Mouse (Mus musculus) heart, embryonic 10.5 days (tissue): ENCODE measurements at regions not wholly inside any gene's neighbourhood (a gene's known extent, or its start where the extent isn't known, plus 50 kb on each side); places are given as distances from the start of the nearest gene placed in this dataset.

Experiments used
- DNase-seq: peaks from one replicate; pipeline ENCODE4 v3.0.0-alpha.2; 2017; ENCODE audit warnings: low spot score
- H3K27ac ChIP-seq: fragments of 300-500 bp; sonication (generic); 2 replicates; pipeline ENCODE4 v1.5.1; 2016; ENCODE audit warnings: mild to moderate bottlenecking
- H3K27me3 ChIP-seq: fragments of 300-500 bp; sonication (generic); 2 replicates; pipeline ENCODE4 v1.6.1; 2016; ENCODE audit warnings: mild to moderate bottlenecking; ENCODE audit not compliant: poor library complexity, insufficient read depth, severe bottlenecking
- H3K36me3 ChIP-seq: fragments of 300-500 bp; sonication (generic); 2 replicates; pipeline ENCODE4 v1.6.1; 2016; ENCODE audit warnings: mild to moderate bottlenecking, moderate library complexity
- H3K4me1 ChIP-seq: fragments of 300-500 bp; sonication (generic); 2 replicates; pipeline ENCODE4 v1.6.1; 2016; ENCODE audit warnings: mild to moderate bottlenecking
- H3K4me3 ChIP-seq: fragments of 300-500 bp; sonication (generic); 2 replicates; pipeline ENCODE4 v1.5.1; 2016; ENCODE audit warnings: mild to moderate bottlenecking, moderate library complexity
- H3K9me3 ChIP-seq: fragments of 300-500 bp; sonication (generic); 2 replicates; pipeline ENCODE4 v1.6.1; 2016; ENCODE audit warnings: mild to moderate bottlenecking, moderate library complexity
- WGBS: fragments of 180-500 bp; shearing (Covaris S2); methylation state at CpG from one replicate; pipeline ENCODE4 v1.1.7; 2016; 5-methylcytosine and 5-hydroxymethylcytosine counted together

DNA sequence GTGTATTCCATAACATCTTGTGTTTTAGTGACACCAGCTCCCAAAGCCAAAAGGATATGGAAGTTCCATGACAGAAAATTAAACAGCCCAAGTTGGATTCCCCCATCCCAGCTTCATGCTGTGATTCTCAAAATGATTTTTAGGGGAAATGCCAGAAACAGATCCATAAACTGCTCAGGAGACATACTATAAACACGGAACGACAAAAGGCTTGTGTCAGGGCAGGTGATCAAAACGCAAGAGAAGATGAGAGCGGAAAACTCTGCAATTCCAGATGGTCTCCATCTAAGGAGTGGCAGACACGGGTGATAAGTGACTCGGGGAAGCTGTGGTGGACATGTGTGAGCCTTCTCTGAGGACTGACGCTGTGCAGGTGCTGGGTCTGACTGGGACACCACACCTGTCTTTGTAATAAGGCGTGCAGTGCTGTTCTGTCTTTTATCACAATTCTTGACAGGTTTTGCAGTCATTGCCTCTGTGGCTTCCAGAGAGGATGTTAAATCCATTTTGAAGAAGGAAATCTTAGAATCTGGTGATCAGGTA lies 56.4 kb upstream of the Lyplal1 start:
- WGBS = 45% methylated on average over 8 of the region's 8 CpGs
- Histone ChIP-seq H3K4me3 (no peak overlapping the region), H3K27me3 (no peaks in the 10 kb centered on the region), H3K4me1 (no peaks in the 10 kb centered on the region), H3K36me3 (no peaks in the 10 kb centered on the region), H3K9me3 (0 out of 2 replicates have a peak, but pooled peaks cover 5% of the 10 kb centered on the region), H3K27ac (no peak overlapping the region)
- no peak for DNase-seq

DNA sequence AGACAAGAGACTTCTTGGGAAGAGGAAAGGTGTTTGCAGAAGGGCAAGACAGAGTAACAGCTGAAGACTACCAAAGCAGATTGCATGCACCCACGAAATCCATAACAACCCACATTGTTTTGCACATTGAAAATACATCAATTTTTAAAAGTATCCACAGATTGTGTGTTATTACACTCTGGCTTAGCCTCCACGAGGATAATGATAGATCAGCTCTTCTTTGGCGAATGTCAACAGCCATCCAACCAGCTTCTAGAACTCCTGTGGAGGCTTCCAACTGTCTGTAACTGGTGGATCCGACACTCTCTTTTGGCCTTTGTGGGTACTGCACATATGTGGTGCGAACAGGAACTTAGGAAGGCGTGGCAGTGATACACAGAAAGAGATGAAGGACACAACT lies 54.6 kb upstream of the Lyplal1 start:
- WGBS = 83% methylated on average over 6 of the region's 6 CpGs
- no peaks in the 10 kb centered on the region for H3K4me1 ChIP-seq
- no peaks in the 10 kb centered on the region for H3K36me3 ChIP-seq
- no peak overlapping the region for H3K4me3 ChIP-seq
- H3K9me3 ChIP-seq = 0 out of 2 replicates have a peak, but pooled peaks cover 5% of the 10 kb centered on the region
- H3K27me3 ChIP-seq = no peaks in the 10 kb centered on the region
- no peak for DNase-seq
- no peak overlapping the region for H3K27ac ChIP-seq
